Mouse (Mus musculus) gastrocnemius, adult 8-10 months (tissue): ENCODE data around the gene Gm40460. TPM values are rescaled to one million over a fixed set of nuclear protein-coding genes. Genes with fewer than 3 reads are reported as not detected.

Experiments used
- total RNA-seq, 4 experiments: library from RNA; stranded (reverse); gene quantifications; 2 replicates each; pipeline ENCODE4 v1.2.4; 2022

Gm40460 gene
- total RNA-seq, 4 experiments from 2014 or later = not detected

Other genes starting within 250 kb of the Gm40460 start
- gene Mob2, start 180.0 kb downstream of the Gm40460 start, total RNA-seq = 10 to 100 TPM; 53.3 to 58.5 (median 55.9) TPM
- 10 to 100 TPM; 20.5 to 33.4 (median 27.6) TPM for gene Dusp8, start 145.2 kb downstream of the Gm40460 start, total RNA-seq
- not detected for gene Gm45618, start 120.3 kb downstream of the Gm40460 start, total RNA-seq
- gene Gm39115, start 105.0 kb downstream of the Gm40460 start, total RNA-seq = not detected
- gene Gm45337, start 96.5 kb downstream of the Gm40460 start, total RNA-seq = not detected
- gene Gm29735, start 84.0 kb downstream of the Gm40460 start, total RNA-seq = not detected
- gene Gm4553, start 75.3 kb downstream of the Gm40460 start, total RNA-seq = not detected
- gene Krtap5-2, start 65.1 kb downstream of the Gm40460 start, total RNA-seq = not detected
- gene Gm10153, start 50.7 kb downstream of the Gm40460 start, total RNA-seq = not detected
- gene Krtap5-3, start 39.7 kb downstream of the Gm40460 start, total RNA-seq = not detected
- gene Gm7579, start 29.2 kb downstream of the Gm40460 start, total RNA-seq = not detected
- not detected for gene Krtap5-5, start 11.1 kb downstream of the Gm40460 start, total RNA-seq
- not detected for gene Gm2431, start 17.3 kb upstream of the Gm40460 start, total RNA-seq
- not detected for gene Gm4559, start 33.3 kb upstream of the Gm40460 start, total RNA-seq
- gene Krtap5-1, start 56.0 kb upstream of the Gm40460 start, total RNA-seq = not detected
- not detected for gene Krtap5-4, start 62.5 kb upstream of the Gm40460 start, total RNA-seq
- 1 to 10 TPM; 1.6 to 2.4 (median 2.1) TPM for gene Ifitm10, start 132.7 kb upstream of the Gm40460 start, total RNA-seq
- gene Gm49369, start 141.6 kb upstream of the Gm40460 start, total RNA-seq = 1 to 10 TPM; 1.7 to 8.5 (median 4.8) TPM
- gene Ctsd, start 147.0 kb upstream of the Gm40460 start, total RNA-seq = 100 to 1,000 TPM; 443 to 485 (median 471) TPM
- not detected for gene Syt8, start 193.8 kb upstream of the Gm40460 start, total RNA-seq
- gene Tnni2, start 200.7 kb upstream of the Gm40460 start, total RNA-seq = over 10,000 TPM; 16,943 to 22,105 (median 19,624) TPM
- 10 to 100 TPM; 22.8 to 39.1 (median 34.1) TPM for gene Lsp1, start 219.7 kb upstream of the Gm40460 start, total RNA-seq